Mouse (Mus musculus): Measurements from ENCODE around the gene Dbh. TPM values are rescaled to one million over a fixed set of nuclear protein-coding genes. Genes with fewer than 3 reads are reported as not detected.

Dbh gene
- polyA plus RNA-seq, 1 experiment from 2014 or later = 0.80 TPM

GRCm38 (mm10) chr2:27207126-27207525, 42.1 kb downstream of the Dbh start:
- Histone ChIP-seq H3K9me3 (replicated peaks; ENCODE audit: control insufficient read depth, low read length) (no peaks in the 10 kb centered on the region), H3K4me1 (ENCODE audit: control insufficient read depth, insufficient read depth, low read length) (peaks cover 72% of the 10 kb centered on the region), H3K27ac (ENCODE audit: low read length) (peak overlapping the region; percentile 95), H3K4me2 (ENCODE audit: low read depth, low read length) (no peak overlapping the region), H3K36me3 (ENCODE audit: control insufficient read depth, insufficient read depth) (no peaks in the 10 kb centered on the region), H3K27me3 (ENCODE audit: control insufficient read depth, insufficient read depth, low read length) (no peaks in the 10 kb centered on the region), H3K9ac (ENCODE audit: low read length) (0 out of 2 replicates have a peak overlapping the region, but pooled peaks have one; percentile 10), H3K4me3 (ENCODE audit: low read length) (no peak overlapping the region)
- WGBS = 88% methylated on average over 5 of the region's 5 CpGs
- ATAC-seq (replicated peaks; ENCODE audit: extremely low read depth, insufficient read depth, low FRiP score) = no peak

GRCm38 (mm10) chr2:27209370-27209769, 44.3 kb downstream of the Dbh start:
- Histone ChIP-seq H3K4me3 (ENCODE audit: low read length) (no peak overlapping the region), H3K36me3 (ENCODE audit: control insufficient read depth, insufficient read depth) (no peaks in the 10 kb centered on the region), H3K9me3 (replicated peaks; ENCODE audit: control insufficient read depth, low read length) (no peaks in the 10 kb centered on the region), H3K9ac (ENCODE audit: low read length) (peak overlapping the region; percentile 53), H3K27ac (ENCODE audit: low read length) (peak overlapping the region; percentile 95), H3K4me2 (ENCODE audit: low read depth, low read length) (peak overlapping the region; percentile 46), H3K4me1 (ENCODE audit: control insufficient read depth, insufficient read depth, low read length) (peaks cover 75% of the 10 kb centered on the region), H3K27me3 (ENCODE audit: control insufficient read depth, insufficient read depth, low read length) (no peaks in the 10 kb centered on the region)
- ATAC-seq (replicated peaks; ENCODE audit: extremely low read depth, insufficient read depth, low FRiP score) = no peak
- 54% methylated on average over 9 of the region's 9 CpGs for WGBS

- peak overlapping the region; percentile 53 for H3K9ac ChIP-seq (ENCODE audit: low read length)
- H3K9me3 ChIP-seq (replicated peaks; ENCODE audit: control insufficient read depth, low read length) = no peaks in the 10 kb centered on the region
- H3K27ac ChIP-seq (ENCODE audit: low read length) = peak overlapping the region; percentile 95
- ATAC-seq (replicated peaks; ENCODE audit: extremely low read depth, insufficient read depth, low FRiP score) = peak; percentile 67
- peaks cover 75% of the 10 kb centered on the region for H3K4me1 ChIP-seq (ENCODE audit: control insufficient read depth, insufficient read depth, low read length)
- H3K27me3 ChIP-seq (ENCODE audit: control insufficient read depth, insufficient read depth, low read length) = no peaks in the 10 kb centered on the region
- peak overlapping the region; percentile 46 for H3K4me2 ChIP-seq (ENCODE audit: low read depth, low read length)
- WGBS = 14% methylated on average over 5 of the region's 5 CpGs
- H3K4me3 ChIP-seq (ENCODE audit: low read length) = no peak overlapping the region
- H3K36me3 ChIP-seq (ENCODE audit: control insufficient read depth, insufficient read depth) = no peaks in the 10 kb centered on the region
Measured at GRCm38 (mm10) chr2:27209816-27210215, 44.8 kb downstream of the Dbh start.

- Histone ChIP-seq H3K9ac (ENCODE audit: low read length) (peak overlapping the region; percentile 54), H3K27me3 (ENCODE audit: control insufficient read depth, insufficient read depth, low read length) (no peaks in the 10 kb centered on the region), H3K36me3 (ENCODE audit: control insufficient read depth, insufficient read depth) (no peaks in the 10 kb centered on the region), H3K27ac (ENCODE audit: low read length) (peak overlapping the region; percentile 95), H3K4me2 (ENCODE audit: low read depth, low read length) (peak overlapping the region; percentile 46; the same call in 1 of the 2 replicates), H3K9me3 (replicated peaks; ENCODE audit: control insufficient read depth, low read length) (no peaks in the 10 kb centered on the region), H3K4me1 (ENCODE audit: control insufficient read depth, insufficient read depth, low read length) (peaks cover 72% of the 10 kb centered on the region), H3K4me3 (ENCODE audit: low read length) (no peak overlapping the region)
- ATAC-seq (replicated peaks; ENCODE audit: extremely low read depth, insufficient read depth, low FRiP score) = no peak
- WGBS = 27% methylated on average over 7 of the region's 7 CpGs
Measured at GRCm38 (mm10) chr2:27210255-27210654, 45.2 kb downstream of the Dbh start.

GRCm38 (mm10) chr2:27210676-27211210, 45.7 kb downstream of the Dbh start:
- H3K4me1 ChIP-seq (ENCODE audit: control insufficient read depth, insufficient read depth, low read length) = peaks cover 68% of the 10 kb centered on the region
- H3K27ac ChIP-seq (ENCODE audit: low read length) = peak overlapping the region; percentile 95
- H3K9ac ChIP-seq (ENCODE audit: low read length) = peak overlapping the region; percentile 54
- no peaks in the 10 kb centered on the region for H3K9me3 ChIP-seq (replicated peaks; ENCODE audit: control insufficient read depth, low read length)
- no peaks in the 10 kb centered on the region for H3K27me3 ChIP-seq (ENCODE audit: control insufficient read depth, insufficient read depth, low read length)
- ATAC-seq (replicated peaks; ENCODE audit: extremely low read depth, insufficient read depth, low FRiP score) = no peak
- H3K36me3 ChIP-seq (ENCODE audit: control insufficient read depth, insufficient read depth) = no peaks in the 10 kb centered on the region
- WGBS = 62% methylated on average over 12 of the region's 12 CpGs
- H3K4me2 ChIP-seq (ENCODE audit: low read depth, low read length) = no peak overlapping the region
- no peak overlapping the region for H3K4me3 ChIP-seq (ENCODE audit: low read length)

- WGBS = 56% methylated on average over 8 of the region's 8 CpGs
- ATAC-seq (replicated peaks; ENCODE audit: extremely low read depth, insufficient read depth, low FRiP score) = no peak
- Histone ChIP-seq H3K27me3 (ENCODE audit: control insufficient read depth, insufficient read depth, low read length) (no peaks in the 10 kb centered on the region), H3K4me2 (ENCODE audit: low read depth, low read length) (no peak overlapping the region), H3K9me3 (replicated peaks; ENCODE audit: control insufficient read depth, low read length) (no peaks in the 10 kb centered on the region), H3K4me3 (ENCODE audit: low read length) (no peak overlapping the region), H3K9ac (ENCODE audit: low read length) (peak overlapping the region; percentile 53), H3K27ac (ENCODE audit: low read length) (peak overlapping the region; percentile 24), H3K4me1 (ENCODE audit: control insufficient read depth, insufficient read depth, low read length) (peaks cover 58% of the 10 kb centered on the region), H3K36me3 (ENCODE audit: control insufficient read depth, insufficient read depth) (no peaks in the 10 kb centered on the region)
Measured at GRCm38 (mm10) chr2:27211966-27212893, 47.2 kb downstream of the Dbh start.

GRCm38 (mm10) chr2:27215537-27215936, 50.5 kb downstream of the Dbh start:
- Histone ChIP-seq H3K4me2 (ENCODE audit: low read depth, low read length) (no peak overlapping the region), H3K4me1 (ENCODE audit: control insufficient read depth, insufficient read depth, low read length) (peaks cover 46% of the 10 kb centered on the region), H3K36me3 (ENCODE audit: control insufficient read depth, insufficient read depth) (no peaks in the 10 kb centered on the region), H3K4me3 (ENCODE audit: low read length) (no peak overlapping the region), H3K9me3 (replicated peaks; ENCODE audit: control insufficient read depth, low read length) (no peaks in the 10 kb centered on the region), H3K27me3 (ENCODE audit: control insufficient read depth, insufficient read depth, low read length) (no peaks in the 10 kb centered on the region), H3K27ac (ENCODE audit: low read length) (no peak overlapping the region), H3K9ac (ENCODE audit: low read length) (no peak overlapping the region)
- ATAC-seq (replicated peaks; ENCODE audit: extremely low read depth, insufficient read depth, low FRiP score) = no peak
- 77% methylated on average over 2 of the region's 2 CpGs for WGBS

GRCm38 (mm10) chr2:27218121-27218544, 53.1 kb downstream of the Dbh start:
- Histone ChIP-seq H3K27me3 (ENCODE audit: control insufficient read depth, insufficient read depth, low read length) (no peaks in the 10 kb centered on the region), H3K4me3 (ENCODE audit: low read length) (no peak overlapping the region), H3K9ac (ENCODE audit: low read length) (no peak overlapping the region), H3K36me3 (ENCODE audit: control insufficient read depth, insufficient read depth) (no peaks in the 10 kb centered on the region), H3K4me1 (ENCODE audit: control insufficient read depth, insufficient read depth, low read length) (peaks cover 24% of the 10 kb centered on the region), H3K4me2 (ENCODE audit: low read depth, low read length) (no peak overlapping the region), H3K27ac (ENCODE audit: low read length) (peak overlapping the region; percentile 84), H3K9me3 (replicated peaks; ENCODE audit: control insufficient read depth, low read length) (no peaks in the 10 kb centered on the region)
- ATAC-seq (replicated peaks; ENCODE audit: extremely low read depth, insufficient read depth, low FRiP score) = peak; percentile 88
- whole genome bisulfite sequencing = 55% methylated on average over 2 of the region's 2 CpGs

- H3K9ac ChIP-seq (ENCODE audit: low read length) = no peak overlapping the region
- 67% methylated on average over 8 of the region's 8 CpGs for WGBS
- H3K27ac ChIP-seq (ENCODE audit: low read length) = peak overlapping the region; percentile 72
- H3K4me3 ChIP-seq (ENCODE audit: low read length) = no peak overlapping the region
- H3K36me3 ChIP-seq (ENCODE audit: control insufficient read depth, insufficient read depth) = no peaks in the 10 kb centered on the region
- peaks cover 21% of the 10 kb centered on the region for H3K4me1 ChIP-seq (ENCODE audit: control insufficient read depth, insufficient read depth, low read length)
- H3K4me2 ChIP-seq (ENCODE audit: low read depth, low read length) = no peak overlapping the region
- no peaks in the 10 kb centered on the region for H3K9me3 ChIP-seq (replicated peaks; ENCODE audit: control insufficient read depth, low read length)
- no peaks in the 10 kb centered on the region for H3K27me3 ChIP-seq (ENCODE audit: control insufficient read depth, insufficient read depth, low read length)
- no peak for ATAC-seq (replicated peaks; ENCODE audit: extremely low read depth, insufficient read depth, low FRiP score)
Measured at GRCm38 (mm10) chr2:27218569-27218968, 53.5 kb downstream of the Dbh start.

Data from heart, embryonic 16.5 days (tissue).